In genomic region chr13:21733466-21733865, GRCm38 (mm10) we compare ENCODE assay signal across 9 mouse cellular contexts. TPM values are rescaled to one million over a fixed set of nuclear protein-coding genes. Genes with fewer than 3 reads are reported as not detected.
DNase-seq lines count a peak whose midpoint lies in the region; ATAC-seq and TF ChIP-seq lines count a peak whose summit lies in the region.
"Had no signal": no experiment of that assay in that cellular context is flagged by ENCODE, and none has a peak within 500 bp of the region (broad histone marks: within the 10 kb centered on the region; RNA-seq: fewer than 3 reads in every experiment).

No protein-coding gene starts in this region.

- WGBS in lung, embryonic 14.5 days: 71% methylated on average over 5 of the region's 5 CpGs
- WGBS in forebrain, embryonic 15.5 days: 61% methylated on average over 5 of the region's 5 CpGs

- TF ChIP-seq CTCF in lung, embryonic 14.5 days (IDR thresholded peaks at IDR 0.05; ENCODE audit: low read depth): no peak; the same call in 1 of the 2 replicates

- no peaks in the 10 kb centered on the region for H3K27me3 ChIP-seq in lung, embryonic 14.5 days (ENCODE audit: insufficient read depth, low read length)
- H3K27me3 ChIP-seq in forebrain, embryonic 15.5 days: no peaks in the 10 kb centered on the region
- H3K27me3 ChIP-seq: heart, embryonic 15.5 days had no signal

- H3K9ac ChIP-seq in lung, embryonic 14.5 days: no peak overlapping the region
- H3K9ac ChIP-seq in forebrain, embryonic 15.5 days (replicated peaks): no peak overlapping the region

- peak overlapping the region; percentile 99 for H3K27ac ChIP-seq in lung, embryonic 14.5 days (ENCODE audit: low read depth)
- H3K27ac ChIP-seq in forebrain, embryonic 15.5 days (replicated peaks): peak overlapping the region; percentile 99

- H3K9me3 ChIP-seq in lung, embryonic 14.5 days (ENCODE audit: low read depth, low read length): no peaks in the 10 kb centered on the region
- H3K9me3 ChIP-seq in forebrain, embryonic 15.5 days: no peaks in the 10 kb centered on the region
- H3K9me3 ChIP-seq: heart, embryonic 15.5 days had no signal

- no peak overlapping the region for H3K4me3 ChIP-seq in lung, embryonic 14.5 days (ENCODE audit: low read depth, low read length)
- no peak overlapping the region for H3K4me3 ChIP-seq in forebrain, embryonic 15.5 days

- H3K4me1 ChIP-seq in lung, embryonic 14.5 days (ENCODE audit: insufficient read depth): no peaks in the 10 kb centered on the region
- H3K4me1 ChIP-seq in forebrain, embryonic 15.5 days: peaks cover 26% of the 10 kb centered on the region

- no peak; the same call in 1 of the 2 replicates for ATAC-seq in lung, embryonic 14.5 days (ENCODE audit: insufficient read depth)
- ATAC-seq in forebrain, embryonic 15.5 days (replicated peaks): peak; percentile 18; the same call in 1 of the 2 replicates

- H3K36me3 ChIP-seq in lung, embryonic 14.5 days (ENCODE audit: insufficient read depth): no peaks in the 10 kb centered on the region
- H3K36me3 ChIP-seq in forebrain, embryonic 15.5 days: no peaks in the 10 kb centered on the region
- H3K36me3 ChIP-seq: heart, embryonic 15.5 days had no signal

- no peak overlapping the region for H3K4me2 ChIP-seq in lung, embryonic 14.5 days
- H3K4me2 ChIP-seq in forebrain, embryonic 15.5 days (replicated peaks): no peak overlapping the region

- peak; percentile 42 for DNase-seq in lung, embryonic 14.5 days
- no peak for DNase-seq in lung, postnatal 10 days
- peak; percentile 54 for DNase-seq in mesoderm, embryonic 11.5 days (ENCODE audit: low read depth, low spot score)
- DNase-seq in thymus, postnatal 4 days: peak; percentile 68
- DNase-seq in left cerebral cortex, postnatal 36 days (ENCODE audit: low spot score in 2 of 2): no peak
- no peak for DNase-seq in layer of hippocampus, adult 11-12 months (ENCODE audit: low spot score)
- DNase-seq in heart, adult 11 months: no peak

- intact Hi-C loops in left cerebral cortex, postnatal 36 days (cut with DNase I): loop anchor here (2.0 kb wide), 1 partner anchor 19 kb away; no protein-coding TSS in a partner anchor

RNA-seq across cellular contexts. Expression of gene Hist1h4j, which starts 1.4 kb away (rescaled TPM):
- polyA plus RNA-seq in lung, embryonic 14.5 days (2014; fragmentation: Nextera tagmentation; extraction: Ambion mirVana): 0.96 and 2.2 TPM in 2 replicates
- polyA plus RNA-seq in forebrain, embryonic 15.5 days (2015; fragmentation: Nextera tagmentation; extraction: Ambion mirVana): 0.83 and 1.5 TPM in 2 replicates
- total RNA-seq in left cerebral cortex, postnatal 36 days (2021): 10 to 100 TPM; 16.7 to 20.3 TPM

RNA-seq across cellular contexts. Expression of gene Hist1h2bm, which starts 11.6 kb away (rescaled TPM):
- 4.9 and 8.0 TPM in 2 replicates for polyA plus RNA-seq in lung, embryonic 14.5 days (2014; fragmentation: Nextera tagmentation; extraction: Ambion mirVana)
- 2.1 and 2.6 TPM in 2 replicates for polyA plus RNA-seq in forebrain, embryonic 15.5 days (2015; fragmentation: Nextera tagmentation; extraction: Ambion mirVana)
- 1 to 10 TPM; 4.0 to 5.5 TPM for total RNA-seq in left cerebral cortex, postnatal 36 days (2021)

RNA-seq across cellular contexts. Expression of gene Hist1h3h, which starts 16.0 kb away (rescaled TPM):
- polyA plus RNA-seq in lung, embryonic 14.5 days (2014; fragmentation: Nextera tagmentation; extraction: Ambion mirVana): 13.9 and 23.8 TPM in 2 replicates
- polyA plus RNA-seq in forebrain, embryonic 15.5 days (2015; fragmentation: Nextera tagmentation; extraction: Ambion mirVana): 10.8 and 11.6 TPM in 2 replicates
- total RNA-seq in left cerebral cortex, postnatal 36 days (2021): 10 to 100 TPM; 73.2 to 76.4 TPM

RNA-seq across cellular contexts. Expression of gene Hist1h4k, which starts 16.8 kb away (rescaled TPM):
- 6.4 and 8.8 TPM in 2 replicates for polyA plus RNA-seq in lung, embryonic 14.5 days (2014; fragmentation: Nextera tagmentation; extraction: Ambion mirVana)
- polyA plus RNA-seq in forebrain, embryonic 15.5 days (2015; fragmentation: Nextera tagmentation; extraction: Ambion mirVana): 2.3 and 3.3 TPM in 2 replicates
- 100 to 1,000 TPM; 409 to 465 TPM for total RNA-seq in left cerebral cortex, postnatal 36 days (2021)

RNA-seq across cellular contexts. Expression of gene Hist1h2ai, which starts 17.2 kb away (rescaled TPM):
- 40.4 and 42.9 TPM in 2 replicates for polyA plus RNA-seq in lung, embryonic 14.5 days (2014; fragmentation: Nextera tagmentation; extraction: Ambion mirVana)
- polyA plus RNA-seq in forebrain, embryonic 15.5 days (2015; fragmentation: Nextera tagmentation; extraction: Ambion mirVana): 10.1 and 26.0 TPM in 2 replicates
- 10 to 100 TPM; 26.5 to 66.3 TPM for total RNA-seq in left cerebral cortex, postnatal 36 days (2021)

Comparison
In these comparisons a context has a peak if more than half of its experiments do, and no peak if none do; other contexts are left out.
1. DNase-seq: peak in lung, embryonic 14.5 days (single experiment), mesoderm, embryonic 11.5 days (single experiment) and thymus, postnatal 4 days (single experiment); none in lung, postnatal 10 days (single experiment), left cerebral cortex, postnatal 36 days (0 of 2), layer of hippocampus, adult 11-12 months (single experiment) and heart, adult 11 months (single experiment).